In the genomic region with DNA sequence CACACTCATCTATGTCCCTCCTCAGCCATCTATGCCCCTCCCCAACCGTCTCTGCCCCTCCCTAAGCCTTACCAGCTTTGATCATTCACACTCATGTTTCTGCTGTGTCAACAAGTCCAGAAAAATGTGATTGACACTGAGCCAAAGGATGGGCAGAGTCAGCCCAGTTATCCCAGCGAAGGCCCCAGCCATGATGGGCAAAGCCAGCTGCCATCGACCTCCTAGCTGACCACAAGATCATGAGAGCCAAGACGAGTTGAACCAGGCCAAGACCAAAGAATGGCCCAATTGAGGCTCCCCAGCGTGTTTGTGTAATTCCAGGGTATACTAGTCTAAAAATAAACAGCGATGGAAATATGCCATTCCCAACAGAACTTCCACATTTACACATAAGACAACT, we compare ENCODE assay signal across 24 mouse cellular contexts.
A peak's percentile ranks its signal among the peaks of the same experiment; 100 is the strongest.
DNase-seq lines count a peak whose midpoint lies in the region; ATAC-seq and TF ChIP-seq lines count a peak whose summit lies in the region.
"Had no signal": no experiment of that assay in that cellular context is flagged by ENCODE, and none has a peak within 500 bp of the region (broad histone marks: within the 10 kb centered on the region; RNA-seq: fewer than 3 reads in every experiment).

No protein-coding gene starts in this region.

- no peak for ATAC-seq in embryonic facial prominence, embryonic 14.5 days (ENCODE audit: low read depth)
- ATAC-seq in stomach, postnatal 0 days (ENCODE audit: low FRiP score, low TSS enrichment), result no peak
- no peak for ATAC-seq in midbrain, postnatal 0 days (ENCODE audit: low FRiP score)
- ATAC-seq: CD4-positive, CD25-positive, alpha-beta regulatory T cell, adult 4 months; forebrain, embryonic 14.5 days; forebrain, embryonic 16.5 days had no signal

- H3K27ac ChIP-seq in embryonic facial prominence, embryonic 14.5 days (replicated peaks; ENCODE audit: low read depth, low read length), result no peak overlapping the region
- H3K27ac ChIP-seq in embryonic facial prominence, embryonic 10.5 days (replicated peaks), result no peak overlapping the region
- no peak overlapping the region for H3K27ac ChIP-seq in stomach, postnatal 0 days (replicated peaks)
- no peak overlapping the region for H3K27ac ChIP-seq in midbrain, postnatal 0 days (ENCODE audit: low read depth, low read length)
- H3K27ac ChIP-seq: embryonic facial prominence, embryonic 12.5 days; embryonic facial prominence, embryonic 15.5 days; forebrain, embryonic 10.5 days; forebrain, embryonic 12.5 days had no signal

- H3K36me3 ChIP-seq in embryonic facial prominence, embryonic 14.5 days (ENCODE audit: control insufficient read depth, insufficient read depth, low read length), result no peaks in the 10 kb centered on the region
- H3K36me3 ChIP-seq in embryonic facial prominence, embryonic 10.5 days (replicated peaks), result no peaks in the 10 kb centered on the region
- no peaks in the 10 kb centered on the region for H3K36me3 ChIP-seq in stomach, postnatal 0 days (ENCODE audit: control insufficient read depth, insufficient read depth, low read length)
- no peaks in the 10 kb centered on the region for H3K36me3 ChIP-seq in midbrain, postnatal 0 days (ENCODE audit: insufficient read depth, low read length)
- H3K36me3 ChIP-seq: embryonic facial prominence, embryonic 12.5 days; embryonic facial prominence, embryonic 15.5 days; forebrain, embryonic 10.5 days; forebrain, embryonic 12.5 days; G1E had no signal

- WGBS in embryonic facial prominence, embryonic 14.5 days, result 77% methylated on average over 6 of the region's 6 CpGs
- WGBS in embryonic facial prominence, embryonic 10.5 days, result 86% methylated on average over 6 of the region's 6 CpGs
- WGBS in stomach, postnatal 0 days, result 85% methylated on average over 6 of the region's 6 CpGs
- WGBS in midbrain, postnatal 0 days, result 87% methylated on average over 6 of the region's 6 CpGs

- DNase-seq in embryonic facial prominence, embryonic 14.5 days (ENCODE audit: low spot score), result peak; percentile 56
- no peak for DNase-seq in embryonic facial prominence, embryonic 10.5 days (ENCODE audit: low spot score)
- peak; percentile 57 for DNase-seq in NIH3T3 (ENCODE audit: low read depth)
- no peak for DNase-seq in stomach, postnatal 0 days (ENCODE audit: low spot score)
- no peak for DNase-seq in midbrain, postnatal 0 days (ENCODE audit: low spot score)
- DNase-seq: adrenal gland, adult 2 months; adrenal gland, postnatal 10 days; adrenal gland, postnatal 25 days; cerebellum, adult 11 months; cerebellum, adult 18-20 months; cerebellum, adult 8-10 months; cerebellum, adult 9-11 months; cerebellum, postnatal 14 days; cerebellum, postnatal 36 days; embryo, embryonic 11 days had no signal

- no peak overlapping the region for H3K4me3 ChIP-seq in embryonic facial prominence, embryonic 14.5 days (ENCODE audit: low read depth, low read length)
- no peak overlapping the region for H3K4me3 ChIP-seq in embryonic facial prominence, embryonic 10.5 days
- H3K4me3 ChIP-seq in stomach, postnatal 0 days (ENCODE audit: low read depth, low read length), result no peak overlapping the region
- no peak overlapping the region for H3K4me3 ChIP-seq in midbrain, postnatal 0 days (ENCODE audit: low read depth, low read length)
- H3K4me3 ChIP-seq: embryonic facial prominence, embryonic 12.5 days; embryonic facial prominence, embryonic 15.5 days; erythroblast, embryonic 14.5 days; forebrain, embryonic 10.5 days; forebrain, embryonic 12.5 days had no signal

- H3K9ac ChIP-seq in embryonic facial prominence, embryonic 14.5 days (ENCODE audit: low read depth, low read length), result no peak overlapping the region
- H3K9ac ChIP-seq in stomach, postnatal 0 days (ENCODE audit: low read length), result no peak overlapping the region
- no peak overlapping the region for H3K9ac ChIP-seq in midbrain, postnatal 0 days (replicated peaks; ENCODE audit: low read length, poor library complexity, severe bottlenecking)
- H3K9ac ChIP-seq: embryonic facial prominence, embryonic 12.5 days; embryonic facial prominence, embryonic 15.5 days; forebrain, embryonic 12.5 days had no signal

- TF ChIP-seq CTCF in stomach, postnatal 0 days (IDR thresholded peaks at IDR 0.05; ENCODE audit: low read depth), result no peak
- no peak for TF ChIP-seq CTCF in midbrain, postnatal 0 days (IDR thresholded peaks at IDR 0.05)

- no peaks in the 10 kb centered on the region for H3K9me3 ChIP-seq in embryonic facial prominence, embryonic 14.5 days (ENCODE audit: control insufficient read depth, low read length)
- no peaks in the 10 kb centered on the region for H3K9me3 ChIP-seq in embryonic facial prominence, embryonic 10.5 days
- no peaks in the 10 kb centered on the region for H3K9me3 ChIP-seq in stomach, postnatal 0 days (ENCODE audit: control insufficient read depth, low read length)
- H3K9me3 ChIP-seq in midbrain, postnatal 0 days (ENCODE audit: low read length), result no peaks in the 10 kb centered on the region
- H3K9me3 ChIP-seq: embryonic facial prominence, embryonic 12.5 days; embryonic facial prominence, embryonic 15.5 days; forebrain, embryonic 10.5 days; forebrain, embryonic 12.5 days; G1E had no signal

- no peaks in the 10 kb centered on the region for H3K27me3 ChIP-seq in embryonic facial prominence, embryonic 14.5 days (replicated peaks; ENCODE audit: control insufficient read depth, insufficient read depth, low read length)
- no peaks in the 10 kb centered on the region for H3K27me3 ChIP-seq in embryonic facial prominence, embryonic 10.5 days (replicated peaks; ENCODE audit: low read depth, poor library complexity, severe bottlenecking)
- no peaks in the 10 kb centered on the region for H3K27me3 ChIP-seq in stomach, postnatal 0 days (ENCODE audit: control insufficient read depth, insufficient read depth, low read length)
- no peaks in the 10 kb centered on the region for H3K27me3 ChIP-seq in midbrain, postnatal 0 days (ENCODE audit: insufficient read depth, low read length)
- H3K27me3 ChIP-seq: embryonic facial prominence, embryonic 12.5 days; embryonic facial prominence, embryonic 15.5 days; forebrain, embryonic 12.5 days had no signal

- TF ChIP-seq EP300 in stomach, postnatal 0 days (optimal IDR thresholded peaks at IDR 0.05), result no peak

- H3K4me1 ChIP-seq in embryonic facial prominence, embryonic 14.5 days (ENCODE audit: control insufficient read depth, insufficient read depth, low read length), result peaks cover 3% of the 10 kb centered on the region; the same call in 1 of the 2 replicates
- peaks cover 24% of the 10 kb centered on the region for H3K4me1 ChIP-seq in embryonic facial prominence, embryonic 10.5 days
- H3K4me1 ChIP-seq in stomach, postnatal 0 days (replicated peaks; ENCODE audit: control insufficient read depth, insufficient read depth), result no peaks in the 10 kb centered on the region
- H3K4me1 ChIP-seq in midbrain, postnatal 0 days (ENCODE audit: insufficient read depth, low read length), result no peaks in the 10 kb centered on the region
- H3K4me1 ChIP-seq: embryonic facial prominence, embryonic 15.5 days; forebrain, embryonic 10.5 days; forebrain, embryonic 12.5 days had no signal

- no peak overlapping the region for H3K4me2 ChIP-seq in embryonic facial prominence, embryonic 14.5 days (ENCODE audit: low read depth, low read length)
- no peak overlapping the region for H3K4me2 ChIP-seq in stomach, postnatal 0 days (replicated peaks; ENCODE audit: low read depth)
- no peak overlapping the region for H3K4me2 ChIP-seq in midbrain, postnatal 0 days (ENCODE audit: low read depth, low read length, poor library complexity, severe bottlenecking)
- H3K4me2 ChIP-seq: embryonic facial prominence, embryonic 12.5 days; embryonic facial prominence, embryonic 15.5 days; forebrain, embryonic 12.5 days had no signal

Comparison
In these comparisons a context has a peak if more than half of its experiments do, and no peak if none do; other contexts are left out.
1. DNase-seq: peak in embryonic facial prominence, embryonic 14.5 days (single experiment) and NIH3T3 (single experiment); none in embryonic facial prominence, embryonic 10.5 days (single experiment), stomach, postnatal 0 days (single experiment) and midbrain, postnatal 0 days (single experiment).